Mouse (Mus musculus): Measurements from ENCODE around the gene Kirrel3.

GRCm38 (mm10) chr9:34458189-34458588 is 27.5 kb upstream of the Kirrel3 start:
- TF ChIP-seq POLR2A (IDR thresholded peaks at IDR 0.05; ENCODE audit: borderline replicate concordance, extremely low read depth, low read depth, low read length) (no peak), CTCF (IDR thresholded peaks at IDR 0.05; ENCODE audit: insufficient read depth, low read length) (no peak)
